In genomic region chr16:64889496-64889895, GRCm38 (mm10) we compare ENCODE assay signal across 22 mouse cellular contexts. TPM values are rescaled to one million over a fixed set of nuclear protein-coding genes. Genes with fewer than 3 reads are reported as not detected.
DNase-seq lines count a peak whose midpoint lies in the region; TF ChIP-seq lines count a peak whose summit lies in the region.
"Had no signal": no experiment of that assay in that cellular context is flagged by ENCODE, and none has a peak within 500 bp of the region (broad histone marks: within the 10 kb centered on the region; RNA-seq: fewer than 3 reads in every experiment).

No protein-coding gene starts in this region.

- H3K9me3 ChIP-seq in E14TG2a.4 (ENCODE audit: low read length), result peaks cover 53% of the 10 kb centered on the region
- H3K9me3 ChIP-seq: forebrain, embryonic 15.5 days had no signal

- H3K36me3 ChIP-seq in E14TG2a.4 (ENCODE audit: insufficient read depth, low read length), result peaks cover 26% of the 10 kb centered on the region
- H3K36me3 ChIP-seq: embryonic facial prominence, embryonic 13.5 days; embryonic facial prominence, embryonic 15.5 days; forebrain, embryonic 10.5 days; forebrain, embryonic 12.5 days; forebrain, embryonic 15.5 days had no signal

- H3K27me3 ChIP-seq in E14TG2a.4 (ENCODE audit: insufficient read depth, low read length), result no peaks in the 10 kb centered on the region
- H3K27me3 ChIP-seq: embryonic facial prominence, embryonic 13.5 days; embryonic facial prominence, embryonic 15.5 days; forebrain, embryonic 12.5 days; forebrain, embryonic 15.5 days had no signal

- peaks cover 17% of the 10 kb centered on the region for H3K4me1 ChIP-seq in E14TG2a.4 (replicated peaks; ENCODE audit: low read depth, low read length)
- H3K4me1 ChIP-seq: embryonic facial prominence, embryonic 15.5 days; forebrain, embryonic 15.5 days had no signal

- no peak for TF ChIP-seq CTCF in E14TG2a.4 (conservative IDR thresholded peaks at IDR 0.05; ENCODE audit: low read length)

- 0 out of 2 replicates have a peak overlapping the region, but pooled peaks have one; percentile 4 for H3K4me3 ChIP-seq in E14TG2a.4 (replicated peaks; ENCODE audit: low read length)
- H3K4me3 ChIP-seq: embryonic facial prominence, embryonic 13.5 days; embryonic facial prominence, embryonic 15.5 days; erythroblast, embryonic 14.5 days; forebrain, embryonic 10.5 days; forebrain, embryonic 12.5 days; forebrain, embryonic 15.5 days had no signal

- peak; percentile 70 for DNase-seq in ES-CJ7 (ENCODE audit: low read depth, low spot score)
- DNase-seq in ZHBTc4 (ENCODE audit: low read depth, low spot score), result peak; percentile 54
- DNase-seq in gastrocnemius, adult 8-10 months (ENCODE audit: low spot score in 2 of 2), result no peak
- no peak for DNase-seq in lung, postnatal 25 days (ENCODE audit: low spot score)
- DNase-seq: adrenal gland, adult 2 months; adrenal gland, postnatal 10 days; adrenal gland, postnatal 25 days; cerebellum, adult 11 months; cerebellum, adult 18-20 months; cerebellum, adult 8-10 months; cerebellum, adult 9-11 months; cerebellum, postnatal 14 days; cerebellum, postnatal 36 days; embryo, embryonic 11 days; forebrain, postnatal 0 days had no signal

RNA-seq across cellular contexts. Expression of gene Cggbp1, which starts 37.7 kb away (rescaled TPM):
- total RNA-seq in gastrocnemius, adult 8-10 months (2022), result 10 to 100 TPM; 18.7 to 26.3 (median 20.5) TPM

RNA-seq across cellular contexts. Expression of gene Zfp654, which starts 38.0 kb away (rescaled TPM):
- total RNA-seq in gastrocnemius, adult 8-10 months (2022), result 10 to 100 TPM; 12.1 to 13.0 (median 12.5) TPM

Comparison
In these comparisons a context has a peak if more than half of its experiments do, and no peak if none do; other contexts are left out.
1. DNase-seq: peak in ES-CJ7 (single experiment) and ZHBTc4 (single experiment); none in gastrocnemius, adult 8-10 months (0 of 2) and lung, postnatal 25 days (single experiment).